Mouse (Mus musculus): ENCODE measurements around the gene Tmem88b.
"Not testable (repeated sequence)": the region's sequence is repeated elsewhere in the genome, so short reads cannot be mapped to it uniquely, and the experiment has no call there.

Tmem88b gene

GRCm38 (mm10) chr4:155785819-155786218 lies at the start of gene Tmem88b:
Gene Tmem88b, minus strand, starts transcription at chr4:155785874.
- no peak for DNase-seq

GRCm38 (mm10) chr4:155833836-155834235 lies 48.2 kb upstream of the Tmem88b start:
- DNase-seq = peak; percentile 83 to 85

GRCm38 (mm10) chr4:155833234-155833633 lies 47.6 kb upstream of the Tmem88b start:
- no peak for DNase-seq

DNA sequence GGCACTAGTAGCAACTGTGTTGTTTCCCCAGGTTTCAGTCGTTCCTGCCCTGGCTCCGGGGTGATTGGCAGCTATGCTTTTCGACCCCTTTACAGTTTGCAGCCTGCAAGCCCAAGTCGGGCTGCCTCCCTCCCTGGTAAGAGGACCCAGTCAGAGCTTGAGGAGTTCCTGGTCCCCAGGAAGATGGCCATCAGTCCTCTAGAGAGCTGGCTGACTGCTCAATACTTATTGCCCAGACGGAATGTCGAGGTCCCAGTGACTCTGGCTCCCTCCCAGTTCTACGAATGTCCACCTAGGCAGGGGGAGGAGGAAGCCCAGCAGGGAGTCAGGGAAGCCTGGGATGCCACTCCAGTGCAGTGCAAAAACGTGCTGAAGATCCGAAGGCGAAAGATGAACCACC lies 46.6 kb upstream of the Tmem88b start:
- DNase-seq = no peak

DNA sequence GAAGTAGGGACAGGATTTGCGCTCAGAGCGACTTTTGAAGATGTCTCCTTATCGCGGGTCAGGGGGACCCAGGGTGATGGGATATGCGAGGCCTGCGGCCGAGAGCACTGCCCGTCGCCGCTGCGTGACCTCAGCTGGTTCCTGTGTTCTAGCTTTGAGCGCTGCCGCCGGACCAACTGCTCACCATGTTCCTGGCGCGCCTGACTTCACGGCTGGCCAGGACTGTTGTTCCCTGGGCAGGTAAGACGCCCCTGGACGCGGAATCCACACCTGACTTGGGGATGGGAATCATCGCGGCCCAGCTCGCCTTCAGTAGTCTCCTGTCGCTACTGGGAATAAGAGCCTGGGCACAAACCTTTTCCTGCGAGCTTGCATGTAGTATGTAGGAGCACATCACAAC lies 46.2 kb upstream of the Tmem88b start:
- peak in 1 of 2 experiments; percentile 50 for DNase-seq

GRCm38 (mm10) chr4:155831205-155831766 lies 45.6 kb upstream of the Tmem88b start, which contains the start of gene Aurkaip1:
Gene Aurkaip1, plus strand, starts transcription at chr4:155831272.
- peak; percentile 91 to 95 for DNase-seq

- no peak for DNase-seq
Measured at GRCm38 (mm10) chr4:155830596-155830995, 44.9 kb upstream of the Tmem88b start.

DNA sequence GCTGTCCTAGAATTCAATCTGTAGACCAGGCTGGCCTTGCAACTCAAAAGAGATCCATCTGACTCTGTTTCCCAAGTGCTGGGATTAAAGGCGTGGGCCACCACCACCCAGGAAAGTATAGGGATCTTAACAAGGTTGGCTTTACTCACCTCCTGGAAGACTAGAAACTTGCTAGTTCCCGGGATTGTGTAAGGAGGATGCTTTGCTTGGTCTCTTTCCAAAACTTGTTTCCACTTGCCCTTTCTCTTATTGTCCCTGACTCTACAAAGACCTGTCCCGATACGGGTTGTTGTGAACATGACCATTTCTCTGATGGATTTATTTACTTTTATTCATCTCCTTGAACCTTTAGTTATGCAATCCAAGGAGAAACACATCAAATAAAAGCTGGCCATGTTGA lies 44.2 kb upstream of the Tmem88b start:
- no peak for DNase-seq

DNA sequence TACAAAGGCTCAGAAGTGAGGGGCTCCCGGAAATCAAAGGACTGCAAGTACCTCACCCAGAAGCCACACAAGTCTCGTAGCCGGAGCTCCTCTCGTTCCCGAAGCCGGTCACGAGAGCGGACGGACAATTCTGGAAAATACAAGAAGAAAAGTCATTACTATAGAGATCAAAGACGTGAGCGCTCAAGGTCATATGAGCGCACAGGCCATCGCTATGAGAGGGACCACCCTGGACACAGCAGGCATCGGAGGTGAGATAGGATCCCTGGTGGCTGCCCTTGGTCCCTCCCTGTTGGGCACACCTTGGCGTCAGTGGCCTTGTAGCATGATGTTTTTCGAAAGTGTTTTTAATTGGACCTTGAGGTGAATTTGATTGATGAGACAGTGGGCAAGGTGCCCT lies 37.8 kb upstream of the Tmem88b start:
- DNase-seq = no peak

DNA sequence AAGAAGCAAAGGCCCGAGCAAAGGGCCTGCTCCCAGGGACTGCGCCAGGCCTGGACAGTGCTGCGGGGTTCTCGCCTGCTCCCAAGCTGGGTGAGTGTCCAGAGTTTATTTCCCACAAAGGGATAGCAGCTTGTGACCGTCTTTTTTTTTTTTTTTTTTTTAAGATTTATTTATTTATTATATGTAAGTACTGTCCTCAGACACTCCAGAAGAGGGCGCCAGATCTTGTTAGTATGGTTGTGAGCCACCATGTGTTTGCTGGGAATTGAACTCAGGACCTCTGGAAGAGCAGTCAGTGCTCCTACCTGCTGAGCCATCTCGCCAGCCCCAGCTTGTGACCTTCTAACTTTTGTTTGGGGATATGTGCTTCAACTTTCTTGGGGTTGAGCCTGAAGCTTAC lies 35.4 kb upstream of the Tmem88b start:
- no peak for DNase-seq

DNA sequence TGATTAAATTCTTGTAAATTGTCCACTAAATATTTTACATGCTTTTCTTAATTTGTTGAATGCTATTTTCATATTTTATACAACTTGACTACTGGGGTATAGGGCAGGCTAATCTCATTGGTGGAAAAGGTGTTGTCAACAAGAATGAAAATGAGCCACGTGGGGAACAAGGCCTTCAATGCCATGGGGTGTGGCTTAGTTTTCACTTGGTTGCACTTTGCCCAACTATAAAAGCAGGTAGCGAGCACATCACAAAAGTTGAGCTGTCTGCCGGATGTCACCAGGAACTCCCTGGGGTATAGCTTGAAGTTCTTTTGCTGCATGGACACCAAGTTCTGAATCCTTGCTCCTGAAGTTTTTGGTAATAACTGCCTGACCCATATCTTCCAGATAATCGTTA lies 31.9 kb upstream of the Tmem88b start:
- no peak for DNase-seq

GRCm38 (mm10) chr4:155812665-155813181 lies 27.0 kb upstream of the Tmem88b start:
- no peak for DNase-seq

- peak; percentile 92 to 94 for DNase-seq
Measured at GRCm38 (mm10) chr4:155811929-155812664, 26.4 kb upstream of the Tmem88b start, which contains the start of gene Ccnl2. Gene Ccnl2, plus strand, starts transcription at chr4:155812489.

GRCm38 (mm10) chr4:155807841-155808240 lies 22.2 kb upstream of the Tmem88b start:
- DNase-seq = no peak

DNA sequence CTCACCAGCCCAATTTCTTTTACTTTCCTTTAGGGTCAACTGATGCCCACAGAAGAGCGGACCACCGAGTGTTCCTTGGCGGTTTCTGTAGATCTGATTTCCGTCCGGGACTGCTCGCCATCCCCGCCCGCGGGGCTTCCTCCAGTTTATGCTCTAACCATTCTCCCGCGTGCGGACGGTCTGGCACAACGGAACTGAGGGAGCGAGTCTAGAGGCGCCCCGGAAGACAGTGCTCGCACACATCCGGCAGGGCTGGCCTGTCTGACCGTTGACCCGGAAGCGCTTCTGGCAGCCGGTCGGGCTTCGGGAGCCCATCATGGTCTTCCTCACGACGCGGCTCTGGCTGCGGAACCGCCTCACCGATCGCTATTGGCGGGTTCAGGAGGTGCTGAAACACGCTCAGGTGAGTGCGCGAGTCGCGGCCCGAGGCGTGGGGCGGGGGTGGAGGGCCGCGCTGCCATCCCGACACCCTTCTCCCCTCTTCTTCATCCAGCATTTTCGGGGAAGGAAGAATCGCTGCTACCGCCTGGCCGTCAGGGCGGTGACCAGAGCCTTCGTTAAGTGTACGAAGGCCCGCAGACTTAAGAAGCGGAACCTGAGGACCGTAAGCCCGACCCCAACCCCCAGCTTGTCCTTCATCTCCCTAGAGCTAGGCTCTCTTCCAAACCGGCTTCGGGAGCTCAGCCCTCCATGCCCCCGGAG lies 17.8 kb upstream of the Tmem88b start:
- peak; percentile 93 to 95 for DNase-seq

DNA sequence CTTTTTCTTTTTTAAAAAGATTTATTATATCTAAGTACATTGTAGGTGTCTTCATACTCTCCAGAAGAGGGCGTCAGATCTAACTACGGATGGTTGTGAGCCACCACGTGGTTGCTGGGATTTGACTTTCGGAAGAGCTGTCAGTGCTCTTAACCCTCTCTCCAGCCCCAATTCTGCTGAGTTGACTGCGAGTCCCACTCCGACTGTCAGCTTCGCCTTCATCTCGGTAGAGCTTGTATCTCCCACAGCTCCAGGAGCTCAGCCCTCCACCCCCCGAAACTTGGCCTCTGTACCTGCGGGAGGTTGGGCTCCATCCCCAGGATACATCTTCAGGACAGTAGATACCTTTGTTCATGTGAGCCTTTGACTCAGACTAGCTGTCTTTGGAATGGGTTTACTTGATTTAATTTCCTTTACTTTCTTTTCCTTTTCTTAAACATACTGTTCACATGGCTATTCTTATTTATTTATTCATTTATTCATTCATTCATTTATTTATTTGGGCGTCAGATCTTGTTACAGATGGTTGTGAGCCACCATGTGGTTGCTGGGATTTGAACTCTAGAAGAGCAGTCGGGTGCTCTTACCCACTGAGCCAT lies 17.2 kb upstream of the Tmem88b start, which contains the start of gene Mrpl20:
Gene Mrpl20 (plus strand): TSS at position 138 of the 599 bp plus-strand sequence.
- no peak for DNase-seq

DNA sequence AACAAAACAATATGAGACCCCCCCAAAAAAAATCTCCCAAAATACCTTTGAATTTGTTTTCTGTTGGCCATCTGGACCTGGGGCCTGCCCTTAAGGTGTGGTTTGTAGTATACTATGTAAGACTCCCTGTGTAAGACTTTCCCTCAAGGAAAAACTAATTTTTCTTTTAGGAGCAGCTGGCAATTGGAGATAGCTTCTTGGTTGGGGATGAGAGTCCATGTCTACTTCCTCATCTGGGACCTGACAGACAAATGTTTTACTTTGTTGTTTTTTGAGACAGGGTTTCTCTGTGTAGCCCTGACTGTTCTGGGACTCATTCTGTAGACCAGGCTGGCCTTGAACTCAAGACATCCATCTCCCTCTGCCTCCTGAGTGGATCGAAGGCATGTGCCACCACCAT lies 16.4 kb upstream of the Tmem88b start:
- DNase-seq = no peak

DNA sequence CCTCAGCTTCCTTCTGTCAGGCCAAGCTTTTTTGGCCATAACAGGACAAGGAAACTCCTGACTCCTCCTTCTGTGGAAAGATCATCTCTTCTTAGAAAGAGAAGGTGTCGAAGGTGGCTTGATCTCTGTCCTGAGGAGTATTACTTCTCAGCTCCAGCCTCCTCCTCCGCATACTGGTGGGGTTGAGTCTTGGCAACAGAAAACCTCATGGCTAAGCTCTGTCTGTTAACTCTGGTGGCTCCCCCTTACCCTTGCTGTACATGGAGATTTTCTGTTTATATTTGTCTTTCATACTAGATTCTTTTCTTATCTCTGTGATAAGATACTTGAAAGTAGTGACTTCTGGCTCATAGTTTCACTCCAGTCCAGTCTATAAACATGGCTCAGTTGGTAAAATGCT lies 8.1 kb upstream of the Tmem88b start:
- no peak for DNase-seq

GRCm38 (mm10) chr4:155791240-155791933 lies 5.7 kb upstream of the Tmem88b start:
- no peak for DNase-seq

DNA sequence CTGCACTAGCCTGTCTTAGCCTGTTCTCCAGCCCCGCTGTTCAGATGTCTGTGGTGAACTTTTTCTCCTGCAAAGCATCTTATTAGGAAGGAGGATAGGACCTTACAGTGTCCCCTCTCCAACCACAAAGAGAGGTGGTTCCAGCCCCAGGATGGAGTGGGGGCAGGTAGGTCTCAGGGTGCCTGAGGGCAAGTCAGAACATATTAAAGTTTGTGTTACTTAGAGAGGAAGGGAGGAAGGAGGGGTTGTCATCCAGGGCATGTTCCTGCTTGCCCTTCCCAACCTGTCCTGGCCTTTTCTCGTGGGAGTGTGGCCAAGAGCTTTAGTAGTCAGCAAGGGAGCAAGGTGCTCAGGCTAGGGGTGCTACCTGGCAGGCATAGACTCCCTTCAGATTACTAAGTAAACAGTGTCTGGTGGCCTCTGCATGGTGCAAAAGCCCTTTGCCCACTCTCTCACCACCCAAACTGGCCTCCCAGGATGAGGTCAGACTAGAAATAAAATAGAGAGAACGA lies 5.0 kb upstream of the Tmem88b start:
- DNase-seq = peak in 1 of 2 experiments; percentile 69

GRCm38 (mm10) chr4:155790021-155790489 lies 4.4 kb upstream of the Tmem88b start, which contains the start of gene Ankrd65:
Gene Ankrd65, plus strand, starts transcription at chr4:155790439.
- no peak for DNase-seq

DNA sequence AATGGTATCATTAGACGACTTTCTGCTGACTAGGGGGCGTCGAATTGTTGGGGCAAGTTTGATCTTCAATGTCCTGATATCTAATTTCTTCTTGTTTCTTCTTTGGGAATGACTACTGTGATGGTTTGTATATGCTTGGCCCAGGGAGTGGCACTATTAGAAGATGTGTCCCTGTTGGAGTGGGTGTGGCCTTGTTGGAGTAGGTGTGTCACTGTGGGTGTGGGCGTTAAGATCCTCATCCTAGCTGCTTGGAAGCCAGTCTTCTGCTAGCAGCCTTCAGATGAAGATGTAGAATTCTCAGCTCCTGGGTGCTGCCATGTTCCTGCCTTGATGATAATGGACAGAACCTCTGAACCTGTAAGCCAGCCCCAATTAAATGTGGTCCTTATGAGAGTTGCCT lies 3.2 kb upstream of the Tmem88b start:
- not testable (repeated sequence) for DNase-seq

Data from kidney, adult 8-10 months (tissue).